Mouse (Mus musculus) megakaryocyte-erythroid progenitor cell, adult 5-6 weeks (primary cell): ENCODE results near the gene Fam149b. TPM values are rescaled to one million over a fixed set of nuclear protein-coding genes. Genes with fewer than 3 reads are reported as not detected.
"Not testable (repeated sequence)": the region's sequence is repeated elsewhere in the genome, so short reads cannot be mapped to it uniquely, and the experiment has no call there.

ENCODE experiments used
- ATAC-seq: replicated peaks from 2 replicates; pipeline ENCODE4 v1.8.0; 2016; ENCODE audit warnings: mild to moderate bottlenecking, inconsistent platforms; ENCODE audit not compliant: severe bottlenecking, poor library complexity, low FRiP score, low TSS enrichment
- total RNA-seq, 2 experiments: library from RNA; stranded (forward) in 1 of 2; stranded (reverse) in 1 of 2; fragments of 200-1000, 215-1000 nt in 1 of 2; fragments of >200 nt in 1 of 2; fragmentation: Nextera tagmentation in 1 of 2; gene quantifications; 2 replicates each; pipeline ENCODE4 v1.2.3; 2014 to 2017

Fam149b gene
- total RNA-seq (2014; fragmentation: Nextera tagmentation) = 16.3 and 21.6 TPM in 2 replicates
- total RNA-seq (2017) = 21.6 and 37.3 TPM in 2 replicates

DNA sequence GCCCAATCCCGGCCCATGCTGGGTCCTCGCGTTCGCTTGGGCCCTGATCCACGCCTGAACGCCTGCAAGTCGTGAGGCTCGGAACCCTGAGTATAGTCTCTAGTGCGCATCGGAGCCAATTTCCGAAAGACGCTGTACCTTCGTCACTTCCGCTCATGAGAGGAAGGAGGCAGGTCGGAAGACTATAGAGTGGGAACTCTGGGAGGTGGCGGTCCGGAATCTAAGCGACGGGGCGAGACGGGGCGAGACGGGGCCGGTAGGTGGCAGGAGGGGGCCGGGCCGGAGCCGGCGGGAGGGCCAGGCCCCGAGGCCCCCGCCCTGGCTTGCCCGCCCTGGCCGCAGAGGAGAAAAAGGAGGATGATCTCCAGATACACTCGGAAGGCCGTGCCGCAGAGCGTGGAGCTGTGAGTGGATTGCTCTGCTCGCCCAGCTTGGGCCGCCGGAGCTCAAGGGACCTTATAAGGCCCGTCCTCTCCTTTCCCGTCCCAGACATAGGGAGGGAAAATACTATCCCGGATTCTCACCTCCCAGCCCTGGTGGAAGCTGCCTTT is at the start of gene Fam149b, which contains the start of gene Ecd:
TSS of gene Fam149b (plus strand) at position 172 of the 551 bp plus-strand sequence.
TSS of gene Ecd (minus strand) at position 131 of the 551 bp plus-strand sequence.
- peak; percentile 95 for ATAC-seq

DNA sequence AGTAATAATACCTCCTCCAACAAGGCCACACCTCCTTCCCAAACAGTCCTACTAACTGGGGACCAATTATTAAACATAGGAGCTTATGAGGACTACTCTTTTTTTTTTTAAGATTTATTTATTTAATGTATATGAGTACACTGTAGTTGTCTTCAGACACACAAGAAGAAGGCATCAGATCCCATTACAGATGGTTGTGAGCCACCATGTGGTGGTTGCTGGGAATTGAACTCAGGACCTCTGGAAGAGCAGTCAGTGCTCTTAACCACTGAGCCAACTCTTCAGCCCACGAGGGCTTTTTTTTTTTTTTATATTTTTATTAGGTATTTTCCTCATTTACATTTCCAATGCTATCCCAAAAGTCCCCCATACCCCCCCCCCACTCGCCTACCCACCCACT is 42.9 kb upstream of the Fam149b start:
- not testable (repeated sequence) for ATAC-seq

DNA sequence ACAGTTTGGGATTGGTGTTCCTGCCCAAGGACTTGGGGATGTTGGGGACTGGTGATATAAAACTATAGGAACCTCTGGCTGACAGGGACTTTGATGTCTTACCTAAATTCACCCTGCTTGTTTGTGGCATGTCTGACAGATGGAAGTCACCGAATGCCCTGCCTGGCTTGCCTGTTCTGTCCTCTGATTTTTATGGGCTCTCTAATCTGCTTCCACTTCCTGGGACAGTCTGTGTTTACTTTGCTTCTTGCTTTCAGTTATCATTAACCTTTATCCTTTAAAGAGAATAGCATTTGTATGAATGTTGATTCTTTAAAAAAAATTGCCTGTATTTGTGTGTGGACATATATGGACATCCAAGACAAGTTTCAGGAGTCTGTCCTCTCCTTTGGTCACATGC is 32.8 kb upstream of the Fam149b start:
- ATAC-seq = no peak

DNA sequence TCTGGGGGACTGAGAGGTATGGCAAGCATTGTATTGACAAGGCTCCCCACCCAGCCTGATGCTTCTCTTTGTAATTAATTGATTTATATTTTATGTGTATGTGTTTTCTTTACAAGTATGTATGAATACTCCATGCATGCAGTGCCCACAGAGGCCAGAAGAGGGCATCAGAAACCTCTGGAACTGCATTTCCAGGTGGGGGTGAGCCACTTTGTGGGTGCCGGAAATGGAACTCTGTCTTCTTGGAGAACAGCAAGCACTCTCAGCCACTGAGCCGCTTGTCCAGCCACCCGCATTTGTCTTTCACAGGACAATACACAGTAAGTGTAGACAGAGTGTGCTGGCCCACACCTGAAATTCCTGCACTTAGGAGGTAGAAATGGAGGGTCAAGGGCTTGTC is 28.5 kb upstream of the Fam149b start:
- ATAC-seq = peak; percentile 58; the same call in 1 of the 2 replicates

DNA sequence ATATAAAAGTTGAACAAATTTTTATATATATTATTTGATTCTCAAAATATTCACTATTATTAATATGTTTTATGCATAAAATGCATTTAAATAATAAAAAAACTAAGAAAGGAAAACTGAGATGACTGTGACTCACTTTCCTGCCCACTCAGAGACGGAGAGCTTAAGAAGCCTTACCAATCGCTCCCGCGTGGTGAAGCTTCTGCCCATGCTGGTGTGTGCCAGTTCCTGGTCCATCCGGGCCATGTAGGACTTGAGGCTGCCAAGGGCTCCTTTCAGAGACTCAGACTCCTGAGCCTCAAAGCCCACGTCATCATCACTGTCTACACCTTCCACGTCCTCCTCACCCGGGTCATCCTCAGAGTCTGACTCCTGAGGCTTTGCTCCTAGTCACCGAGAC is 23.8 kb upstream of the Fam149b start:
- ATAC-seq = no peak

DNA sequence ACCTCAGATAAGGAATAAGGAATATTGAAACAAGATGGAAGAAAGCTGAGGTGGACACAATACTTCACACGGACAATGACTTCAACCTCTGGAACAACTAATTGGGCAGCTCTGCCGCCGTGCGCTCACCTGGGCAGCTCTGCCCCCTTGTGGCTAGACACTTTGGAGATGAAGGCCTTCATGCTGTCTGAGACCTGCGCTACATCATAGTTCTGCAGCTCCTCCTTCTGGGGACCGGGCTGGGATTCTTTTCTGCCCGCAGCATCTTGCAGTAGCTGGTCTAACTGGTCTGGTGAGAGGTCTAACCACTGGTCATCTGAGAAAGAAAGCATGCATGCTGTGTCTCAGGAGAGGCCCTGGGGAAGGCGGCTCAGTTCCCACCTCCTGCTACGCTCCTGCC is 19.5 kb upstream of the Fam149b start:
- 0 out of 2 replicates have a peak, but pooled peaks have one; percentile 34 for ATAC-seq

DNA sequence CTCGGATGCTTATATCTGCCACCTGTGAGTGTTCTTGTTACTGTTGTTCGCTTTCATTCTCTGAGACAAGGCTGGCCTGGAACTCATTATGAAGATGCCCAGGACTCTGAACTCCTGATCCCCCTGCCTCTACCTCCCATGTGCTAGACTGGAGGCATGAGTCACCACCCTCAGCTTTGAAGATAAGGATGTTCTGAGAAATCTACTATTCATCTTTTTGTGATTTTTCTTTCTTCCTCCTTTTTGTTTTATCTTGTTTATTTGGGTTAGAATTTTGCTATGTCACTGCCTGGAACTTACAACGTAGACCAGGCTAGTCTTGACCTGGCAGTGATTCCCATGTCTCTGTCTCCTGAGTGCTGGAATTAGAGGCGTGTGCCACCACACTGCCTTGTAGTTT is 16.6 kb upstream of the Fam149b start:
- no peak for ATAC-seq

DNA sequence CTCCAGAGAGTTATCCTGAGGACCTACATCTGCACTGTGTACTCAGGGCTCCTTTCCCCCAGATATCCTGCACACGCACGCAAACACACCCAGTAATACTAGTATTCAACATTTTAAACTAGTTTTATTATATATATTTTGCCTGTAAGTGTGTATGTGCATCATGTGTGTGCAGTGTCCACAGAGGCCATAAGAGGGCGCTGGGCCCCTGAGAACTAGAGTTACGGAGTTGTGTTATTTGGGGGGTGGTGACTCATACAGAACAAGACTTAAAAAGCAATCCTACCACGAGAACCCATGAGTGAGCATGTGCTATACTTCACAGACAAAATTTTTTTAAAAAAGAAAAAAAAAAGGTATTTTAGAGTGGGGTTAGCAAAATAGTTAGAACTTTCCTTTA is 8.5 kb upstream of the Fam149b start:
- no peak for ATAC-seq

DNA sequence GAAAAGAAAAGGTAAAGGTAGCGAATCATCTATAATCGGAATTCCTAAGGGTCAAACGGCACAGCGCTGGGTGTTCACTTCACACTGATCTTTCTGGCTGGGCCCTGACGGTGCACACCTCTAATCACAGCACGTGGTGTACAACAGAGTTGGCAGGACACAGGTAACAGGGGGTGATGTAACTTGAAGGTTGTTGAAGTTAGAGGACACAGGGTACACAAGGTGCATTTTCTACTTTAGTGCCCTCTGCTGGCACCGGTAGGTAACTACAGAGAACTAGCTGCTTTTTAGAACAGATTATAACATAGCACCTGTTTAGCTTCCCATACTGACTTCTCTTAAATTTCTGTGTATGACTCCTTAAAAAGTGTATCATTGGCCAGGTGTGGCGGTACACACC is 7.8 kb upstream of the Fam149b start:
- peak; percentile 49; the same call in 1 of the 2 replicates for ATAC-seq

DNA sequence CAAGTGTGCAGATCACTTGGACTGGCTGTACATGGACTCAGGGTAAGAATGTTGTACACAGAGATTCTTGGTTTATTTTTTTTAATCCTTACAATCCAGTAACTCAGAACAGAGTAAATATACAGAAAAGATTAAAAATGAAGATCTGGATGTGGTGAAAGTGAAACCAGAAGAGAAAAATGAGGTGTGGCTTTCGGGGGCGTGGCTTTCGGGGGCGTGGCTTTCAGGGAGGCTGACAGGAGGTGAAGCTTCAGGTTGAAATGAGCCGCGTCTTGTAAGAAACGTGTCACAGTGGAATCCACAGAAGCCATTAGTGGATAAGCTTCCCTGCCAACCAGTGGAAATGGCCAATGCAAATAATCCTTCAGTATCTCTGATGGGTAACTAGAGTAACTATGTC is 7.1 kb upstream of the Fam149b start:
- ATAC-seq = peak; percentile 67

DNA sequence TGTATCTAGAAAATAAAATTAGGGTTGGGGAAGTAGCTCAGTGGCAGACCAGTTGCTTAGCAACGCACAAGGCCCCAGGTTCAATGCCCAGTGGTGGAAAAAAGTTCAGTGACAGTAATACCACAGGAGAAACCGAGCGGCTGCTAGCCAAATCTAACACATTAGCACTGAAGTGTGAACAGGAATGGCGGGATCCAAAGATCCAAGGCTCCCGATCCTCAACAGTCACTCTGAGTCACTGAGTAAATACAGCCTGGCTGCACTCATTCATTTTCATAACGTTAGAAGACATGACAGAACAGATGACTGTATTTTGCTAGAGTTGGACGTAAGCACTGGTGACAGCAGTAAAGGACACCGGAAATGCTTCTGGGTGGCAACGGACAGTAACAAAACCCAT is 2.1 kb upstream of the Fam149b start:
- ATAC-seq = no peak

DNA sequence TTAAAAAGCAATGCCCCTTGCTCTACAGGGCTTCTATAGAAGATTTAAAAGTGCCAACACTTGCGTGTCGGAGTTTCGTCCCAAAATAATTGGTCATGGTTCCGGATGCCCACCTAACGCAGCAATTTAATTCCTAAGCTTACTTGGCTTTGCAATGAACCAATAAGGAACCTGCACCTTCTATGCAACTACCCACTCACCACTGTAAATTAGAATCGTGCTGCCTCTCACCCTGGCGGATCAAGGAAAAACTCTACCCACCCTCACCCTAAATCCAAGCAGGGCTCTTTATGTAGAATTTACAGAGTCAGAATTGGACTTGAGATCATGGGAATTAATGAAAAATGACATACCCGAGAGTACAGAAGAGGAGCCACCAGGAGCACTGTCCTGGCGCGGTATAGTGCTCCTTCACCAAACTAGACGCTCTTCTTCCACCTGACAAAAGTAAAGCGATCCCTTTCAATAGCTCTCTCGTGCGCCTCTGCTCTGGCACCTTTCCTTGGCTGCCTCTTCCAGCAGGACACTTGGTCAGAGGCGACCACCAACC is 446 bp upstream of the Fam149b start:
- peak; percentile 60 for ATAC-seq

DNA sequence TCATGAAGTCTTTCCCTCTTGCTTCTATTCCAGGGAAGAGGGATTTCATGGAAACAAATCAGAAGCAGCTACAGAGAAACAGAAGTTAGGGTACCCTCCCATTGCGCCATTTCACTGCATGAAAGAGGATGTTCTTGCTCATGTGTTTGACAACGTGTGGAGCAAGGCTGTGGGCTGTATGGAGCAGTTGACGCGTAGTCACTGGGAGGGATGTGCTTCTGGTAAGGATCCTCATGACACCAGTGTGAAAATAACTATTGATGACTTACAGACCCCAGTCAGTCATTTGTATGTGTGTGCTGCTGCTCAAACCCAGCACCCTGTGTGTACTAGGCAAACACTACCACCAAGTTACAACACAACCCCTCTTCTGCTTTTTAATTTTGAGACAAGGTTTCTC is 15.3 kb downstream of the Fam149b start:
- ATAC-seq = no peak

DNA sequence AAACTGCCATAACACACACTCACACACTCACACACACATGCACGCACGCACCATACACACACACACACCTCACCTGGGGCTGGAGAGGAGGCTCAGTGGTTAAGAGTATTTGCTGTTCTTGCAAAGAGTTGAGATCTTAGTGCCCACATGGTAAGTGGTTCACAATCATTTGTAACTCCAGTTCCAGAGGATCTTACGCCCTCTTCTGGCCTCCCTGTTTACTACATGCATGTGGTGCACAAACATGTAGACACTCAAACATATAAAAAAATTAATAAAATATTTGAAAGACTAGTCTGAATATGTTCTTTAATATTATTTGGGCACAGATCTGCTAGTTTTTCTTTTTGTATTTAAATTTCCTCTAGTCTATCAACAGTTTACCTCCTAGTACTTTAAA is 20.3 kb downstream of the Fam149b start:
- no peak for ATAC-seq

DNA sequence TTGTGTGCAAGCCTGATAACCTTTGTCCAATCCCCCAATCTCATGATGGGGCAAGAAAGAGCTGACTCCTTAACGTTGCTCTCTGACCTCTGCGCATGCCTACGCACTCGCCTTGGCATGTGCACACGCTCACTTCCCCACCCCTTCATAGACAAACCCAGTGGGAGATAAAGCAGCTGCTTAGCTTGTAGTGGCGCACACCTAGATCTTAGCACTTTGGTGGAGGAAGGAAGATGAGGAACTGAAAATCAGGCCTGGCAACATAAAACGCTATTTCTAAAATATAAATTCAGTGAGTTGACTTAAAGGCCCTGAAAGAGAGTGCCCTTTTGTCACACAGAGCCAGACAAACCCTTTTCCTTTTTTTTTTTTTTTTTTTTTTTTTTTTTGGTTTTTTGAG is 22.8 kb downstream of the Fam149b start:
- ATAC-seq = peak; percentile 94

DNA sequence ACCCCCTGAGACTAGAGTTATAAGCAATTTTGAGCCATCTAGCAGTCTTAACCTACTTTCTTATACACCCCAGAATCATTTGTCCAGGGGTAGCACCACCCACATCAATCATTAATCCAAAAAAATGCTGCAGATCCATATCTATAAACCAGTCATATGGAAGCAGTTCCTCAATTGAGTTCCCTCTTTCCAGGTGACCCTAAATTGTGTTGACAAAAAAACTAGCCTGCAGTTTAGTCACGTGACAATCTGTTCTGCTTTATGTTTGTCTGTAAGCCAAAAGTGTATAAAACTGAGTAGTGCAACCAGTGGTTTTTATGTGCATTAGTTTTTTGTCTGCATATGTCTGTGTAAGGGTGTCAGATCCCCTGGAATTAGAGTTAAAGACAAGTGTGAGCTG is 23.9 kb downstream of the Fam149b start:
- ATAC-seq = no peak

DNA sequence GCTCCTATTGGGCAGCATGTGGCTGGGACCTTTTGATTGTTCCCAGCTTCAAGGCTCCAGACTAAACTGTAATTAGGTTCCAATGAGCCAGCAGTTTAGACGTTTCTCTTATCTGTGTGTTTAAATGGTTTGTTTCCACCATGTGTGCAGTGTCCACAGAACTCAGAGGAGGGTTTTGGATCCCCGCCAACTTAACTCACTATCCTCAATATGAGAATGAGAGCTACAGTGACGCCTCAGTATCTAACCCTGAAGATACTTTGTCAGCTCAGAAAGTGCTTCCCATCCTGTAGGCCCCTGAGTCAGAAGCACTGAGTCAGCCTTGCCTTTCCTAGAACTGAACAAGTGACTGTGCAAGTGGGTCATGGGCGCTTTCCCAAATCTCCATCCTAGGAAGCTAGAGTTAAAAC is 29.2 kb downstream of the Fam149b start:
- ATAC-seq = peak; percentile 78

DNA sequence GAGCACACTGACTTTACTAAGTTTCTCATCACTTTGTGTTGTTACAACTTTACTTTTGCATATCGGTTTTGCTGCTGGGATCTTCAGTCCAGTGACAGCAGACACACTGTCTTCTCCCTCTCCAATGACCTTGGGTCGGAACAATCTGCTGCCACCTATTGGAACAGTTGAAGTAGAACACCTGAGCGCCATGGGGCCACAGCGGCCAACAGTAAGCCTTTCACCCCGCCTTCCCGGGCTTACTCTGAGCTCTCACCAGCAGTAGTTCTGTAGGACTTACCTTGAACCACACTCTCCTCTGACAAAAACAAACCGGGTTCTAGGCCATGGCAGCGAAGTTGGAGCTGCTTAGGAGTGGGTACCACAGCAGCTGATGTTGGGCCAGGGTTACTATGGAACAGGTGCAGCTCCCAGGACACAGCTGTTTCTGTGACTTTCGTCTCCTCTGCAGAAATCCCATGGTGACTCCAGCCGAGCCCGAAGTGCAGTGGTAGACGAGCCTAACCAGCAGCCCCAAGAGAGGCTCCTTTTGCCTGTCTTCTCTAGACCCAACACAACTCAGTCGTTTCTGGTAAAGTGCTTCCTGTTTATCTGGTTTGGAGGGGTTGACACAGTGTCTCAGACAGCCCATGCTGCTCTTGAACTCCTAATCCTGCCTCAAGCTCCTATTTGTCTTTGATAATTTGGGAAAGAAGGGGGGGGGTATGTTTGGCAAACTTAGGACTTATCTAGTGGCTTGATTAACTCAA is 30.5 kb downstream of the Fam149b start:
- peak; percentile 80 for ATAC-seq

DNA sequence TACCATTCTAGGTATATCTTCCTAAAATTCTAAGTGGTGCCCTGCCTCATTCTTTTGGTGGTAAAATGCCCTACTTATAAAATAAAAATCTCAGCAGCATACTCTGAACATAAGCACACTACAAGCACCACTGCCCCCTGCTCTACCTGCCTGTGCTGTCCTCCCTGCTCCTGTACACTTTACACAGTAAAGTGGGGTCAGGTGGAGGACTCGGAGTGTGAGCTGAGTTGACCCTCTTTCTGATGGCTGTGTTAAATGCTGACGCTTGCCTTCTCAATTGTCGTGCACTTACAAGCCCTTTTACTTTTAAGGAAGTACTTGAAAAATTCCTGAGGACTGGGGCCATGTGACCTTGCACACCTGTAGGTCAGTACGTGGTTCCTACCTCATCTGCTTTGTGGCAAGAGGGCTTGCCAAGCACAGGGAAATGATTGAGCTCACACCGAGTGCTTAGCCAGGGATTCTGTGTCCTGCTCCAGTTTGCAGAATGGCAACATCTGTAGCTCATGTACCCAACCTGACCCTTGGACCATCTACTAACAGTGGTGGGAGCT is 31.2 kb downstream of the Fam149b start:
- ATAC-seq = no peak

DNA sequence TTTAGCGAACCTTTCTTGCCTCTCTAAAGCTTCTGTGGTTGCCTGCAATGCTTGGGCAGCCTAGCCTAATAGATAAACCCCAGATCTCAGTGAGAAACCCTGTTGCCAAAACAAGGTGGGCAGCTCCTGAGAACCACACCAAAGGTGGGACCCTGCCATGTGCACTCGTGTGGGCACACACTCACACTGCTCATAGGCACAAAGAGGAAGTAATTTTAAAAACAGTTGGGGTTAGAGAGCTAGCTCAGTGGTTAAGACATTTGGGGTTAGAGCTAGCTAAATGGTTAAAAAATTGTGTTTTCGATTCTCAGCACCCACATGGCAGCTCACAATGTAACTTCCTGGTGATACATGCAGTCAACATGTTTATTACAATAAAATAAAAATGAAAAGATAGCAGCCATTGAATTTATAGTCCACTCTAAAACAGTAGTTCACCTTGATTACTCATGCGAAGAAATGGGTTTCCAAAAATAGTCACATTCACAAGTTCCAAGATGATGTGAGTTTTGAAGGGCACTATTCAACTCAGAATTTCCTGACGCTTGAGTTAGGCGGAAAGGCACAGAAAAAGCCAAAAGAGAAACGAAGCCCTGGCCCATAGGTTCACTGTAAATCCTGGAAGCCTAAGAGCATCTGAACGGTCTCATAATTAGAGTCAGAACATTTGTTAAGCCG is 31.9 kb downstream of the Fam149b start:
- no peak for ATAC-seq
